Mouse (Mus musculus) kidney, embryonic 14.5 days (tissue): Measurements from ENCODE around the gene Bcl2l13. TPM values are rescaled to one million over a fixed set of nuclear protein-coding genes. Genes with fewer than 3 reads are reported as not detected.
"Not testable (repeated sequence)": the region's sequence is repeated elsewhere in the genome, so short reads cannot be mapped to it uniquely, and the experiment has no call there.

Source experiments
- ATAC-seq: fragments of 200-750 bp; cut with Nextera tagmentation; 2 replicates; pipeline ENCODE4 v1.8.0; 2017; ENCODE audit warnings: moderate number of reproducible peaks, mild to moderate bottlenecking, moderate TSS enrichment, moderate library complexity; ENCODE audit not compliant: low FRiP score, low TSS enrichment
- H3K27ac ChIP-seq: fragments of 300-500 bp; sonication (generic); 2 replicates; pipeline ENCODE4 v1.5.1; 2014; ENCODE audit warnings: low read depth, mild to moderate bottlenecking, low read length, moderate library complexity, mixed read lengths
- H3K27me3 ChIP-seq: fragments of 300-500 bp; sonication (generic); 2 replicates; pipeline ENCODE4 v1.6.1; 2014; ENCODE audit warnings: mild to moderate bottlenecking, low read length; ENCODE audit not compliant: control insufficient read depth, insufficient read depth
- H3K36me3 ChIP-seq: fragments of 300-500 bp; sonication (generic); 2 replicates; pipeline ENCODE4 v1.6.1; 2014; ENCODE audit warnings: low read length, mixed read lengths; ENCODE audit not compliant: control insufficient read depth, insufficient read depth
- H3K4me1 ChIP-seq: fragments of 300-500 bp; sonication (generic); 2 replicates; pipeline ENCODE4 v1.6.1; 2014; ENCODE audit warnings: low read length, mixed read lengths; ENCODE audit not compliant: control insufficient read depth, insufficient read depth
- H3K4me2 ChIP-seq: fragments of 300-500 bp; sonication (generic); replicated peaks from 2 replicates; pipeline ENCODE4 v1.6.1; 2014; ENCODE audit warnings: low read depth, mild to moderate bottlenecking, low read length
- H3K4me3 ChIP-seq: fragments of 300-500 bp; sonication (generic); 2 replicates; pipeline ENCODE4 v1.5.1; 2014; ENCODE audit warnings: mild to moderate bottlenecking, low read length
- H3K9ac ChIP-seq: fragments of 300-500 bp; sonication (generic); 2 replicates; pipeline ENCODE4 v1.6.1; 2014; ENCODE audit warnings: low read depth, mild to moderate bottlenecking, low read length, moderate library complexity
- H3K9me3 ChIP-seq: fragments of 300-500 bp; sonication (generic); 2 replicates; pipeline ENCODE4 v1.6.1; 2016; ENCODE audit warnings: low read length; ENCODE audit not compliant: control insufficient read depth
- WGBS: fragments of 180-500 bp; shearing (Covaris S2); extraction: QIAGEN DNeasy Blood & Tissue Kit; methylation state at CpG from one replicate; pipeline ENCODE4 v1.1.7; 2014; 5-methylcytosine and 5-hydroxymethylcytosine counted together
- polyA plus RNA-seq: library from polyadenylated mRNA; unstranded; fragments of >200 nt; fragmentation: Nextera tagmentation; extraction: Ambion mirVana; gene quantifications from 2 replicates; pipeline ENCODE4 v1.2.1, GENCODE M21; 2014

Bcl2l13 gene
- polyA plus RNA-seq, 1 experiment from 2014 or later, result 34.0 TPM

- H3K4me2 ChIP-seq, result no peak overlapping the region
- H3K27me3 ChIP-seq, result no peaks in the 10 kb centered on the region
- no peak overlapping the region for H3K4me3 ChIP-seq
- H3K27ac ChIP-seq, result no peak overlapping the region
- no peak overlapping the region for H3K9ac ChIP-seq
- H3K4me1 ChIP-seq, result no peaks in the 10 kb centered on the region
- WGBS, result 82% methylated on average over 11 of the region's 11 CpGs
- ATAC-seq, result peak; percentile 58; the same call in 1 of the 2 replicates
- no peaks in the 10 kb centered on the region for H3K36me3 ChIP-seq
- no peaks in the 10 kb centered on the region for H3K9me3 ChIP-seq
These were observed 67.9 kb downstream of the Bcl2l13 start for GRCm38 (mm10) chr6:120903961-120904360.

GRCm38 (mm10) chr6:120905111-120905510, 69.1 kb downstream of the Bcl2l13 start:
- Histone ChIP-seq H3K36me3 (no peaks in the 10 kb centered on the region), H3K27me3 (no peaks in the 10 kb centered on the region), H3K9ac (no peak overlapping the region), H3K27ac (no peak overlapping the region), H3K4me1 (no peaks in the 10 kb centered on the region), H3K9me3 (no peaks in the 10 kb centered on the region), H3K4me2 (no peak overlapping the region), H3K4me3 (no peak overlapping the region)
- 85% methylated on average over 5 of the region's 5 CpGs for WGBS
- ATAC-seq, result no peak

DNA sequence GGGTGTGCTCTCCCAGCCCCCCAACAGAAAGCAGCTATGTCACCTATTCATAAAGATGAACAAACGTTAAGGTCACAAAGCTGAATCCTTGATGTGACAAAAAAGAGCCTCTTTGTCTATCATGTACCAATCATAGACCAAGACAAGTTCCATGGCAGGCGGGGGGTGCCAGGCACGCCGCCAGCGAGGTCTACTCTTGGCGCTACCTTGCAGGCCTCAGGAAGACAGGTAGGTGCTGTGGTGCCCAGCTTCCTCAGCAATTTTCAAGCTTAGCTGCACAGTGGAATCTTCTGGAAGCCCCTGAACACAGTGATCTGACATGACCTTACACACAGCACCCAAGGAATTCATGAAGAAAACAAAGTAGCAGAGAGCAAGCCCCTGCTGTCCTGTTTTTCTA, 70.5 kb downstream of the Bcl2l13 start:
- H3K4me3 ChIP-seq, result no peak overlapping the region
- no peak overlapping the region for H3K9ac ChIP-seq
- no peaks in the 10 kb centered on the region for H3K9me3 ChIP-seq
- no peaks in the 10 kb centered on the region for H3K27me3 ChIP-seq
- no peak overlapping the region for H3K27ac ChIP-seq
- no peaks in the 10 kb centered on the region for H3K36me3 ChIP-seq
- no peaks in the 10 kb centered on the region for H3K4me1 ChIP-seq
- no peak for ATAC-seq
- 96% methylated on average over 6 of the region's 6 CpGs for WGBS
- no peak overlapping the region for H3K4me2 ChIP-seq

GRCm38 (mm10) chr6:120907876-120908597, 72.0 kb downstream of the Bcl2l13 start:
- not testable (repeated sequence) for ATAC-seq, H3K4me1 ChIP-seq, H3K9me3 ChIP-seq, H3K4me2 ChIP-seq, H3K27ac ChIP-seq, H3K27me3 ChIP-seq, H3K36me3 ChIP-seq, H3K9ac ChIP-seq, H3K4me3 ChIP-seq
- WGBS, result 90% methylated on average over 9 of the region's 10 CpGs

DNA sequence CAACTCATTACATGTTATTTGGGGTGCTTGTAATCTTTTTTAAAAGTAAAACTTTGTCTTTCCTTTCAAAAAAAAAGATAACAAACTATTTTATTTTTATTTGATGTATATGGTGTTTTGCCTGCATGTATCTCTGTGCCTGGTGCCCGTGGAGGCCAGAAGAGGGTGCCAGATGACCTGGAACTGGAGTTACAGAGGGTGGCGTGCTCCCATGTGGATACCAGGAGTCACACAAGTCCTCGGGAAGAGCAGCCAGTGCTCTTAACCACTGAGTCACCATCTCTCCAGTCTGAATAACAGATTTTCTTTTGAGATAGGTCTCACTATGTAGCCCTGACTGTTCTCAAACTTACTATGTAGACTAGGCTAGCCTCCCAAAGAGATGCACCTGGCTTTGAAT, 73.5 kb downstream of the Bcl2l13 start:
- ATAC-seq, result no peak
- H3K36me3 ChIP-seq, result no peaks in the 10 kb centered on the region
- no peak overlapping the region for H3K9ac ChIP-seq
- H3K4me3 ChIP-seq, result no peak overlapping the region
- H3K4me1 ChIP-seq, result no peaks in the 10 kb centered on the region
- no peaks in the 10 kb centered on the region for H3K9me3 ChIP-seq
- no peak overlapping the region for H3K4me2 ChIP-seq
- 86% methylated on average over 3 of the region's 3 CpGs for WGBS
- no peaks in the 10 kb centered on the region for H3K27me3 ChIP-seq
- no peak overlapping the region for H3K27ac ChIP-seq

DNA sequence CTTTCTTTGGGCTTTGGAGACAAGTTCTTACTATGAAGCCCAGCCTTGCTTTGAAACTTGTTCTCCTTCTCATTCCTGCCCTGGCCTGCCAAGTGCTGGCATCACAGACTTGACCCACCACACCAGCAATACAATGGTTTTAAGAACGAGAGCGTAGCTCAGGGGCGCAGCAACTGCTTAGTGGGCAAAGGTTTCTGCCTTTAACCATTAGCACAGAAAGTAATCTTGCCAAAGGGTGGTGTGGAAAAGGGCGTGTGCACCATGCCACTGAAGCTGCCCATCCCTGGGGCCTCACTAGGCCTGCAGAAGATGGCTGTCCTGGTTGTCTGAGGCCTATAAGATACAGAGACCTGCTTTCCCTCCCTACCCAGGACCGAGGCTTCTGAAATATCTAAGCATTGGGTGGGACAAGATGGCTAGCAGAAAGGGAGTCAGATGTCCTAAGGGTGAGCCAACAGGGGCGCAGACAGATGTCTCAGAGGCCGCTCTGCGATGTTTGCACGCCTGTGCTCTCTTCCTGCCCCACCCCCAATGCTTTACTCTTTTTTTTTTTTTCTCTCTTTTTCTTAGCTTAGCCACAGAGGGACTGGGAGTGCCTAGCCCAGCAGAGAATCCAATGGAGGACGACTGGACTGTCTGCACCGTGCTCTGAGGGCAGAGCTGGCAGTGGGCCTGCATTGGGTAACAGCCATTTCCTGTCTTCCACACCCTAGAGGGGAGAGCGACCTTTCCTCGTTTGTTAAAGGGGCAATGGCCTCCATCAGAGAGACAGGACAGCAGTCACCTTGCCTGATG, 75.4 kb downstream of the Bcl2l13 start:
- H3K4me1 ChIP-seq, result no peaks in the 10 kb centered on the region; the same call in 1 of the 2 replicates
- no peak overlapping the region for H3K4me3 ChIP-seq
- no peak overlapping the region for H3K4me2 ChIP-seq
- no peak overlapping the region for H3K9ac ChIP-seq
- no peaks in the 10 kb centered on the region for H3K27me3 ChIP-seq
- 72% methylated on average over 13 of the region's 13 CpGs for WGBS
- no peaks in the 10 kb centered on the region for H3K36me3 ChIP-seq
- no peak overlapping the region for H3K27ac ChIP-seq
- no peaks in the 10 kb centered on the region for H3K9me3 ChIP-seq
- ATAC-seq, result no peak

DNA sequence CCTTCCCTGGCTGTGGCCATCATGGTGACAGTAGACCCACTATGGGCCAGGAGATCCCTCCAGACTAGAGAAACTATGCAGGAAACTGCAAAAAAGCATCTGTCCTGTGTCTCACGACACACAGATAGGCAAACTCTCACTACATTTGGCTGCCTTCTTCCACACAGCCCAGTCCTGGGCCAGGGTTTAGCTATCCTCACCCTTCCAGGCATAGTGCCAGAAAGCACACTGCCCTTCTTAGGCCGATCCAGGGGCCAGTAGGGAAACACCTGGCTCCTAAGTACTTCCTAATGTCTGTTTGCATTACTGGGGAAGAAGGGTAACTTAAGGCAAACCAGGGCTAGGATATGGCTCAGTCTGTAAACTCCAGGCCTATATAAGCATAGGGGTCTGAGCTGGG, 76.9 kb downstream of the Bcl2l13 start:
- no peaks in the 10 kb centered on the region; the same call in 1 of the 2 replicates for H3K4me1 ChIP-seq
- no peaks in the 10 kb centered on the region for H3K27me3 ChIP-seq
- WGBS, result 59% methylated on average over 2 of the region's 2 CpGs
- no peak for ATAC-seq
- no peak overlapping the region for H3K9ac ChIP-seq
- no peaks in the 10 kb centered on the region for H3K36me3 ChIP-seq
- no peak overlapping the region for H3K4me2 ChIP-seq
- H3K4me3 ChIP-seq, result no peak overlapping the region
- no peaks in the 10 kb centered on the region for H3K9me3 ChIP-seq
- no peak overlapping the region for H3K27ac ChIP-seq

DNA sequence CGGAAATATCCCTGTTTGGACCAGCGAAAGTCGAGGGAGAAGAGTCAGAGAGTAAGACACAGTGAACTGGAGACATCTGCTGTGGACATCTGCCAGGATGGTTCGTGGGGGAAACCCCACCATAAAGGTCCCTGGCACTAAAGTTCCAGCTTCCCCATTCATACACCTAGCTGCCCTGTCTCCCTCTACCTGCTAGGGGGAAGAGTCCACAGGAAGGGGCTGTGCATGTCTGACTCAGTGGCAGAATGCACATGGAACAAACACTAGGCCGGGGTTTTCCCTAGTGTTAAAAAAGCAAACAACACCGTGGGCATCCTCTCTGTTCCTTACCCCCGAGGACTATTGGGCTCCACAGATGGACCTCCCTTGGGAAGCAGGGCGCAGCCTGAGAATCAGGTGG, 77.8 kb downstream of the Bcl2l13 start:
- Histone ChIP-seq H3K9me3 (no peaks in the 10 kb centered on the region), H3K4me3 (no peak overlapping the region), H3K9ac (no peak overlapping the region), H3K4me1 (no peaks in the 10 kb centered on the region; the same call in 1 of the 2 replicates), H3K36me3 (no peaks in the 10 kb centered on the region), H3K27ac (no peak overlapping the region), H3K27me3 (no peaks in the 10 kb centered on the region), H3K4me2 (no peak overlapping the region)
- 80% methylated on average over 8 of the region's 8 CpGs for WGBS
- no peak for ATAC-seq

- H3K9me3 ChIP-seq, result no peaks in the 10 kb centered on the region
- H3K36me3 ChIP-seq, result no peaks in the 10 kb centered on the region
- no peaks in the 10 kb centered on the region for H3K27me3 ChIP-seq
- H3K27ac ChIP-seq, result no peak overlapping the region
- no peak overlapping the region for H3K4me2 ChIP-seq
- no peaks in the 10 kb centered on the region; the same call in 1 of the 2 replicates for H3K4me1 ChIP-seq
- WGBS, result 86% methylated on average over 4 of the region's 4 CpGs
- H3K9ac ChIP-seq, result no peak overlapping the region
- ATAC-seq, result no peak
- no peak overlapping the region for H3K4me3 ChIP-seq
These were observed 78.5 kb downstream of the Bcl2l13 start for GRCm38 (mm10) chr6:120914533-120914910.
